Mouse (Mus musculus) G1E (cell line): ENCODE results near the gene Traf3.

ENCODE experiments used
- CTCF ChIP-seq: IDR thresholded peaks from 2 replicates; pipeline ENCODE4 v1.5.1; 2012; ENCODE audit warnings: low read depth, low read length, inconsistent platforms, mixed read lengths
- POLR2AphosphoS5 ChIP-seq: IDR thresholded peaks from 2 replicates; pipeline ENCODE4 v1.6.1; 2012; ENCODE audit warnings: low read depth, low read length, inconsistent platforms; ENCODE audit not compliant: insufficient replicate concordance
- TAL1 ChIP-seq: conservative IDR thresholded peaks from 2 replicates; pipeline ENCODE4 v1.6.1; 2012; ENCODE audit warnings: low read depth, low read length, inconsistent platforms, mixed read lengths

- TF ChIP-seq CTCF (no peak), POLR2AphosphoS5 (no peak), TAL1 (no peak)
These were observed 5.3 kb upstream of the Traf3 start for GRCm38 (mm10) chr12:111160871-111161270.
